Mouse (Mus musculus): ENCODE data around the gene BC049352. TPM values are rescaled to one million over a fixed set of nuclear protein-coding genes. Genes with fewer than 3 reads are reported as not detected.

BC049352 gene
- polyA plus RNA-seq, 2 experiments = 0.04 to 0.11 TPM

GRCm38 (mm10) chr9:45246060-45246459, 64.3 kb downstream of the BC049352 start:
- ATAC-seq (ENCODE audit: insufficient read depth) (no peak), DNase-seq (ENCODE audit: low read depth in 3 of 3, low spot score in 3 of 3) (peak in 1 of 3 experiments; percentile 12)
- H3K27ac ChIP-seq = no peak overlapping the region
- no peak overlapping the region for H3K4me2 ChIP-seq (ENCODE audit: low read depth)
- H3K9me3 ChIP-seq (ENCODE audit: control insufficient read depth, low read length) = no peaks in the 10 kb centered on the region
- no peak overlapping the region for H3K4me3 ChIP-seq (ENCODE audit: insufficient read depth in 1 of 2, low read depth in 2 of 2, low read length in 2 of 2)
- H3K9ac ChIP-seq (replicated peaks) = no peak overlapping the region
- TF ChIP-seq EP300 (IDR thresholded peaks at IDR 0.05; ENCODE audit: low read depth) (no peak), CTCF (IDR thresholded peaks at IDR 0.05; ENCODE audit: low read depth) (no peak)
- peaks cover 0 to 8% of the 10 kb centered on the region in 2 experiments; a peak in 1 of 4 replicates for H3K4me1 ChIP-seq (replicated peaks; ENCODE audit: control insufficient read depth in 2 of 2, insufficient read depth in 2 of 2, low read length in 1 of 2)
- 30% methylated on average over 6 of the region's 6 CpGs for whole genome bisulfite sequencing (ENCODE audit: insufficient replicate concordance)
- no peaks in the 10 kb centered on the region for H3K36me3 ChIP-seq (replicated peaks; ENCODE audit: control insufficient read depth, insufficient read depth, low read depth)
- H3K27me3 ChIP-seq (ENCODE audit: control insufficient read depth, insufficient read depth, low read length) = no peaks in the 10 kb centered on the region

DNA sequence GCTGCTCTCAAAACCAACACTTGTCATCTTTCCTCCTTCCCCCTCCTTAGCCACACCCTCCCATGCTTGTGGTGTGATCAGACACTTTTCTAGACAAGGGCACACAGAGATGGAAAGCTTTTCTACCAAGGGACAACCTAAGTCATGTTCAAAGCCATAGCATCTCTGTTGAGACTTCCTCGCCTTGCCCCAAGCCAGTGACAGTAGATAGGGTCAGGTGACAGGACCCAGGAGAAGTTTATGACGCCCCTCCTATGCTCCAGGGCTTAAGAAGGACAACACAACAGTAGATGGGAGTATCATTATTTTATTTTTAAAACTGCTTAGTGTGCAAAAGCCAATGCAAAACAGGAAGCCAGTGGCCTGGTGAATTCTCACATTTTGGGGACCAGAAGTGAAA, 65.7 kb downstream of the BC049352 start:
- 49% methylated on average over 2 of the region's 2 CpGs for WGBS (ENCODE audit: insufficient replicate concordance)
- Histone ChIP-seq H3K9me3 (ENCODE audit: control insufficient read depth, low read length) (no peaks in the 10 kb centered on the region), H3K4me1 (replicated peaks; ENCODE audit: control insufficient read depth in 2 of 2, insufficient read depth in 2 of 2, low read length in 1 of 2) (peaks cover 0 to 12% of the 10 kb centered on the region in 2 experiments; a peak in 2 of 4 replicates), H3K4me3 (ENCODE audit: insufficient read depth in 1 of 2, low read depth in 2 of 2, low read length in 2 of 2) (no peak overlapping the region), H3K27ac (no peak overlapping the region), H3K27me3 (ENCODE audit: control insufficient read depth, insufficient read depth, low read length) (no peaks in the 10 kb centered on the region), H3K4me2 (ENCODE audit: low read depth) (no peak overlapping the region), H3K36me3 (replicated peaks; ENCODE audit: control insufficient read depth, insufficient read depth, low read depth) (no peaks in the 10 kb centered on the region), H3K9ac (replicated peaks) (no peak overlapping the region)
- DNase-seq (ENCODE audit: low read depth in 3 of 3, low spot score in 3 of 3) = no peak
- no peak for ATAC-seq (ENCODE audit: insufficient read depth)
- TF ChIP-seq CTCF (IDR thresholded peaks at IDR 0.05; ENCODE audit: low read depth) = no peak
- TF ChIP-seq EP300 (IDR thresholded peaks at IDR 0.05; ENCODE audit: low read depth) = no peak

DNA sequence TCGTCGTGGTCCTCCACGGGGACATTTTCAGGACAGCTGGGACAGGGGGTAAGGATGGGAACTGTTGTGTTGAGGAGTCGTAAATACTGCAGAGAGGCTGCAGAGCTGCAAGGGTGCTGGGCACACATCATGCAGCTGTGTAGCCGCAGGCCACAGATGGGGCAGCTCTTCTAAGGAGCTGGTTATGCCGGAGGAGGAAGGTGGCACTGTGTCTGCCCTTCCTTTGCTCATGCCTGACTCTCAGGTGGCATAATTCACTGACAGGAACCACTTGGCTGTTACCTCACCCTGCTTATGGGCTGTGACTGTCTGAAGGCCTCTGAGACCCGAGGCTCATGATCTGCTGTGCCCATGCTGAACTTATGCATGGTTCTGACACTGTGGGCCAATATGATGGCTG, 68.5 kb downstream of the BC049352 start:
- H3K4me1 ChIP-seq (replicated peaks; ENCODE audit: control insufficient read depth in 2 of 2, insufficient read depth in 2 of 2, low read length in 1 of 2) = peaks cover 0 to 12% of the 10 kb centered on the region in 2 experiments; a peak in 2 of 4 replicates
- no peaks in the 10 kb centered on the region for H3K9me3 ChIP-seq (ENCODE audit: control insufficient read depth, low read length)
- WGBS (ENCODE audit: insufficient replicate concordance) = 72% methylated on average over 7 of the region's 7 CpGs
- no peak for TF ChIP-seq CTCF (IDR thresholded peaks at IDR 0.05; ENCODE audit: low read depth)
- TF ChIP-seq EP300 (IDR thresholded peaks at IDR 0.05; ENCODE audit: low read depth) = no peak
- H3K9ac ChIP-seq (replicated peaks) = no peak overlapping the region
- no peak for ATAC-seq (ENCODE audit: insufficient read depth)
- no peak overlapping the region for H3K27ac ChIP-seq
- H3K36me3 ChIP-seq (replicated peaks; ENCODE audit: control insufficient read depth, insufficient read depth, low read depth) = no peaks in the 10 kb centered on the region
- DNase-seq (ENCODE audit: low read depth in 3 of 3, low spot score in 3 of 3) = no peak
- no peak overlapping the region for H3K4me3 ChIP-seq (ENCODE audit: insufficient read depth in 1 of 2, low read depth in 2 of 2, low read length in 2 of 2)
- H3K27me3 ChIP-seq (ENCODE audit: control insufficient read depth, insufficient read depth, low read length) = no peaks in the 10 kb centered on the region
- H3K4me2 ChIP-seq (ENCODE audit: low read depth) = no peak overlapping the region

DNA sequence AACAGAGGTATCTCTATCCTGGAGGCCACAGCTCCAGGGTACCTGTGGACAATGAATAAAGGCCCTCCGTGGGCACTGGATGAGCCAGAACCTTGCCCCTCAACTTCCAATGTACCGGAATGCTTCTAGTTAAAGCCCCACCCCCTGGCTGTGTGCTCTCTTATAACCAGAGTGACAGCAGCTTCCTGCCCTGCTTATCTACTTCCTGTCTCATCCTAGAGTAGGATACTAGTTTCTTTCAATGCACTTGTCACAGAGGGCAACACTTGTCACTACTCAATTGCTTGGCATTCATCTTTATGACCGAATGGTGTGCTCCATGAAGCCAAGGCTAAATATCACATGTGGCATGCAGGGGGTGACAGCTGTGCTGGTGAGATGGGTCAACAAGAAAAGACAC, 69.5 kb downstream of the BC049352 start:
- no peak overlapping the region for H3K27ac ChIP-seq
- no peaks in the 10 kb centered on the region for H3K36me3 ChIP-seq (replicated peaks; ENCODE audit: control insufficient read depth, insufficient read depth, low read depth)
- H3K9me3 ChIP-seq (ENCODE audit: control insufficient read depth, low read length) = no peaks in the 10 kb centered on the region
- H3K9ac ChIP-seq (replicated peaks) = no peak overlapping the region
- WGBS (ENCODE audit: insufficient replicate concordance) = 8% methylated on average over 3 of the region's 3 CpGs
- no peak overlapping the region for H3K4me3 ChIP-seq (ENCODE audit: insufficient read depth in 1 of 2, low read depth in 2 of 2, low read length in 2 of 2)
- DNase-seq (ENCODE audit: low read depth in 3 of 3, low spot score in 3 of 3) (no peak), ATAC-seq (ENCODE audit: insufficient read depth) (no peak)
- TF ChIP-seq EP300 (IDR thresholded peaks at IDR 0.05; ENCODE audit: low read depth) (no peak), CTCF (IDR thresholded peaks at IDR 0.05; ENCODE audit: low read depth) (no peak)
- no peaks in the 10 kb centered on the region for H3K27me3 ChIP-seq (ENCODE audit: control insufficient read depth, insufficient read depth, low read length)
- H3K4me2 ChIP-seq (ENCODE audit: low read depth) = no peak overlapping the region
- peaks cover 0 to 12% of the 10 kb centered on the region in 2 experiments; a peak in 2 of 4 replicates for H3K4me1 ChIP-seq (replicated peaks; ENCODE audit: control insufficient read depth in 2 of 2, insufficient read depth in 2 of 2, low read length in 1 of 2)

- DNase-seq (ENCODE audit: low read depth in 3 of 3, low spot score in 3 of 3) = no peak
- H3K27me3 ChIP-seq (ENCODE audit: control insufficient read depth, insufficient read depth, low read length) = no peaks in the 10 kb centered on the region
- peaks cover 0 to 12% of the 10 kb centered on the region in 2 experiments; a peak in 2 of 4 replicates for H3K4me1 ChIP-seq (replicated peaks; ENCODE audit: control insufficient read depth in 2 of 2, insufficient read depth in 2 of 2, low read length in 1 of 2)
- H3K9me3 ChIP-seq (ENCODE audit: control insufficient read depth, low read length) = no peaks in the 10 kb centered on the region
- no peak for ATAC-seq (ENCODE audit: insufficient read depth)
- H3K36me3 ChIP-seq (replicated peaks; ENCODE audit: control insufficient read depth, insufficient read depth, low read depth) = no peaks in the 10 kb centered on the region
- H3K9ac ChIP-seq (replicated peaks) = no peak overlapping the region
- TF ChIP-seq EP300 (IDR thresholded peaks at IDR 0.05; ENCODE audit: low read depth) = no peak
- no peak overlapping the region for H3K27ac ChIP-seq
- H3K4me2 ChIP-seq (ENCODE audit: low read depth) = no peak overlapping the region
- H3K4me3 ChIP-seq (ENCODE audit: insufficient read depth in 1 of 2, low read depth in 2 of 2, low read length in 2 of 2) = no peak overlapping the region
- 13% methylated on average over 4 of the region's 4 CpGs for WGBS (ENCODE audit: insufficient replicate concordance)
These were observed 70.2 kb downstream of the BC049352 start for GRCm38 (mm10) chr9:45251990-45252389.
